Mouse (Mus musculus) midbrain, embryonic 10.5 days (tissue): ENCODE measurements at regions not wholly inside any gene's neighbourhood (a gene's known extent, or its start where the extent isn't known, plus 50 kb on each side); places are given as distances from the start of the nearest gene placed in this dataset.
A peak's percentile ranks its signal among the peaks of the same experiment; 100 is the strongest.

Experiments
- DNase-seq: peaks from one replicate; pipeline ENCODE4 v3.0.0-alpha.2; 2017; ENCODE audit warnings: low spot score
- H3K27ac ChIP-seq: fragments of 300-500 bp; sonication (generic); replicated peaks from 2 replicates; pipeline ENCODE4 v1.5.1; 2016; ENCODE audit warnings: mild to moderate bottlenecking
- H3K27me3 ChIP-seq: fragments of 300-500 bp; sonication (generic); 2 replicates; pipeline ENCODE4 v1.6.1; 2016; ENCODE audit warnings: low read depth, mild to moderate bottlenecking; ENCODE audit not compliant: poor library complexity, severe bottlenecking
- H3K36me3 ChIP-seq: fragments of 300-500 bp; sonication (generic); 2 replicates; pipeline ENCODE4 v1.6.1; 2016; ENCODE audit warnings: mild to moderate bottlenecking, moderate library complexity
- H3K4me1 ChIP-seq: fragments of 300-500 bp; sonication (generic); 2 replicates; pipeline ENCODE4 v1.6.1; 2016
- H3K4me3 ChIP-seq: fragments of 300-500 bp; sonication (generic); 2 replicates; pipeline ENCODE4 v1.5.1; 2016; ENCODE audit warnings: mild to moderate bottlenecking, moderate library complexity
- H3K9me3 ChIP-seq: fragments of 300-500 bp; sonication (generic); replicated peaks from 2 replicates; pipeline ENCODE4 v1.6.1; 2016; ENCODE audit warnings: mild to moderate bottlenecking
- WGBS: fragments of 180-500 bp; shearing (Covaris S2); methylation state at CpG from one replicate; pipeline ENCODE4 v1.1.7; 2016; 5-methylcytosine and 5-hydroxymethylcytosine counted together

DNA sequence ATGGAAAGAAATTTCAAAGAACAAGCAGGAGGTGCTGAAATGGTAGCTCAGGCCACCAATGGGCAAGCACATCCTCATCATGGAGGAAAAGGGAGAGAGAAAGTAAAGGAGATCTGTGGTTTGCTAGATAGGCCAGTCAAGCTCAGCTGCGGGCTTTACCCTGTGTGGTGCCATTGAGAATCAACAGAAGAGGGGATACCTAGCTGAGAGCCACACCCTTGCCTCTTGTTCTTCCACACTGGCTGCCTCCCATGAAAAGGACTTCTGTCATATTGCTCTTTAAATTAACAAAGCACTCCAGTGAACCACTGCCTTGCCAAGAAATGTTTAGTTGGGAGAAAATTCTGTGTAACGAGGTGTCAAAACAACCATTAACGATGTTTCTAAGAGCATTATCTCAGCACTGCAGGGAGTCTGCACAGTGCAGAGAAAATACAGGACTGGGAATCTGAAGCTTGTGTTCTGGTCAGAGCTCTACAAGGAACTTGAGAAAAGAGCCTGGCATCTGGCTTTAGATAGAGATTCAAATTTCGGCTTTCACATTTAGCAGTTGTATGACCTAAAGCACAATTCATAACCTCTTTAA is 510.7 kb upstream of the Tle4 start:
- 48% methylated on average over 4 of the region's 4 CpGs for WGBS
- H3K27ac ChIP-seq: no peak overlapping the region

DNA sequence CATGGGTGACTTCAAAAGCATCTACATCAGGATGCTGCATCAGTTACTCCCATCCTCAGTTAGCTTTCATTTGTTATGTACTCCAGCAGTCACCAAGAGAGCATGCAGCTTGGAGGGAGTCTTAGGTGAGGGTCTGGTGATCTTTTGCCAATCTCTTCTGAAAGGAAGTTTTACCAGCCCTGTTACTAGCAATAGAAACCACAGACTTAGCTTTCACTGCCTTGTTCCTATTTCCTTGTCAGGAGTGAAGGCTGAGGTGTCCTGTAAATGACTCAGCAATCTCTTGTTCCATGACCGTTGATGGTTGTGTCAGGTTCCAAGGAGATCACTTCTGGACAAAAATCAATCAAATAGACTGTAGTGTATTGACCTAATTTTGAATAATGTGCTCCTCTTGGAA is 497.2 kb upstream of the Tle4 start:
- no peaks in the 10 kb centered on the region for H3K4me1 ChIP-seq
- 77% methylated on average over 1 of the region's 1 CpGs for WGBS

More for the DNA sequence above, 510.7 kb upstream of the Tle4 start:
- H3K9me3 ChIP-seq: no peaks in the 10 kb centered on the region
- DNase-seq: no peak
- no peaks in the 10 kb centered on the region for H3K36me3 ChIP-seq
- no peak overlapping the region for H3K4me3 ChIP-seq
- H3K27me3 ChIP-seq: no peaks in the 10 kb centered on the region
- H3K4me1 ChIP-seq: no peaks in the 10 kb centered on the region

DNA sequence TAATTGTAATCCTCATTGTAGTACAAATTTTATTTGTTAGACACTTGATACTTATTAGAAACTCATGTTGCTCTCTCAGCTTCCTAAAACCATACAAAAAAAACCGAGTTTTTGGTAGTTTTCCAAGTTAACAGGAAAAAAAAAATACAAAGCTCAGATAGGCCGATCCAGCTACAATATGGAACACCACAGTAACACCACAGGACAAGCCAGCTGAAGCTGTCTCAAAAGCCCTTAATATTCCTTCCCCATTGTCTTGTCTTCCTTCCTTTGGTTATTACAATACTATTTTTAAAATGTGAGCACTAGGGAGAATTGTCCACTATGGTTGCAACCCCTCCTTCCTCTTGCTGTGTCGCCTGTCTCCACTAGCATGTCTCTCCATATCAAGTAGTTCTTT is 495.7 kb upstream of the Tle4 start:
- H3K9me3 ChIP-seq: no peaks in the 10 kb centered on the region
- H3K36me3 ChIP-seq: no peaks in the 10 kb centered on the region
- H3K27me3 ChIP-seq: no peaks in the 10 kb centered on the region
- no peak overlapping the region for H3K27ac ChIP-seq
- H3K4me3 ChIP-seq: no peak overlapping the region
- no peak for DNase-seq
- H3K4me1 ChIP-seq: no peaks in the 10 kb centered on the region
- 83% methylated on average over 3 of the region's 3 CpGs for WGBS

More for the DNA sequence above, 497.2 kb upstream of the Tle4 start:
- no peak overlapping the region for H3K4me3 ChIP-seq
- H3K27ac ChIP-seq: no peak overlapping the region
- no peaks in the 10 kb centered on the region for H3K9me3 ChIP-seq
- H3K27me3 ChIP-seq: no peaks in the 10 kb centered on the region
- DNase-seq: no peak
- H3K36me3 ChIP-seq: no peaks in the 10 kb centered on the region

DNA sequence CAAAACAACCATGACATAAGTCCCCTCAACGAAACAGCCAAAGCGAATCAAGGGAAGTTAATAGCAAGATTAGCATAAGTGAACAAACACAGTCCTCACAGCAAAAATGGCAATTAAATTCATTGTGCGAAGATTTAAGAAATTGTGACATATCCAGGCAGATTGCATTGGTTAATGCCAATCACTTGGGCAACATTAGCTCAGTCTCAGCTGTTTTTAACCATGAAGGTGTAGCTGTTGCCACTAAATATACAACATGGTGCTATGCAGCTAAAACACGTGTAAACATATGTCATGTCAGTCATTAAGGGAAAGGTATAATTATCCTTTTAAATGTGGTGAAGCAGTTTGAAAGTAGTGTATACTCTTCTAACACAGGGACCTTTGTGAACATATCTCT is 482.8 kb upstream of the Tle4 start:
- H3K4me1 ChIP-seq: no peaks in the 10 kb centered on the region
- no peak overlapping the region for H3K4me3 ChIP-seq
- 88% methylated on average over 4 of the region's 4 CpGs for WGBS
- no peaks in the 10 kb centered on the region for H3K27me3 ChIP-seq
- no peaks in the 10 kb centered on the region for H3K36me3 ChIP-seq
- H3K9me3 ChIP-seq: no peaks in the 10 kb centered on the region
- no peak for DNase-seq
- no peak overlapping the region for H3K27ac ChIP-seq

DNA sequence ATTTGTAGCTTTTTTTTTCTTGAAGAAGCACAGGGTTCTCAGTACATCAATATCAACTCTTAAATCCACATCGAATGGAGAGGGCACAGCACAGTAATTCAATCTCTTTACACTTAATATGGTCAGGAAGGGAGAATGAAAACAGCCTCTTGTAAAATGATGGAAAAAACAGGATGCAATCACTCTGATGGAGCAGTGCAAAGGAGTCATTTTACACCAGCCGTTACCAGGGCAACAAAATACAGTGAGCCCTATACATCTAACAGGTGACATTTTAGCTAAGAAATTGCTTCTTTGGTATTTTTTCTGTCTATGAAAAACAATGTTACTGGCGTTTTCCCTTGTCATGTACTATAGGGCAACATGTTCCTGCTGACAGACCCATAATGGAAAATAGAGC is 459.9 kb upstream of the Tle4 start:
- Histone ChIP-seq H3K4me3 (no peak overlapping the region), H3K9me3 (peaks cover 3% of the 10 kb centered on the region; the same call in 1 of the 2 replicates), H3K27ac (no peak overlapping the region), H3K36me3 (no peaks in the 10 kb centered on the region), H3K4me1 (peaks cover 28% of the 10 kb centered on the region), H3K27me3 (0 out of 2 replicates have a peak, but pooled peaks cover 4% of the 10 kb centered on the region)
- whole genome bisulfite sequencing: 91% methylated on average over 3 of the region's 3 CpGs
- no peak for DNase-seq

DNA sequence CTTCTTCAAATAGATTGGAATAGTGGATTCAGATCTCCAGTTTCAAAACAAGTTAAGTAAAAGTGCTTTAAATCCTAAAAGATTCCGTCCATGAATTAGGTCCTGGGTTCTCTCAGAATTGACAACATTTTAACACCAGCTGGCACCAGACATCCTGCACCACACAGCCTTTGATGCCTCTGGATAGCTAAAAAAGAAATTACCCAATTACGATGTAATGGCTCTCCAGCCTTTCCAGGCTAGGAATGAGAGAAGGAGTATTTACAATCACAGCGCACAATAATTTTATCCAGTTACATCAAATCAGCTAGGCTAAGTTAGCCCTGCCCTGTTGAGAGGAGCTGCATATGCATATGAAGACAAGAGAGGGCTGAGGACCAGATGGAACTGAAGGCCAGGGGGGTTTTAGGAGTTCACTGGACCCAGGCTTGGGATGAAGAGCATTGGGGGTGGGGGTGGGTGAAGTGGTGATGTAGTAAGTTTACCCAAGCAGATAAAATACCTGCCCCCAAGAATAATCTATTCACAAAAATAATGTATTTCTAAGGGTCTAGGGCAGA is 455.8 kb upstream of the Tle4 start:
- Histone ChIP-seq H3K4me3 (no peak overlapping the region), H3K9me3 (no peaks in the 10 kb centered on the region), H3K27me3 (peaks cover 10% of the 10 kb centered on the region; the same call in 1 of the 2 replicates), H3K27ac (no peak overlapping the region), H3K4me1 (peaks cover 28% of the 10 kb centered on the region), H3K36me3 (no peaks in the 10 kb centered on the region)
- DNase-seq: no peak
- 75% methylated on average over 3 of the region's 3 CpGs for WGBS

DNA sequence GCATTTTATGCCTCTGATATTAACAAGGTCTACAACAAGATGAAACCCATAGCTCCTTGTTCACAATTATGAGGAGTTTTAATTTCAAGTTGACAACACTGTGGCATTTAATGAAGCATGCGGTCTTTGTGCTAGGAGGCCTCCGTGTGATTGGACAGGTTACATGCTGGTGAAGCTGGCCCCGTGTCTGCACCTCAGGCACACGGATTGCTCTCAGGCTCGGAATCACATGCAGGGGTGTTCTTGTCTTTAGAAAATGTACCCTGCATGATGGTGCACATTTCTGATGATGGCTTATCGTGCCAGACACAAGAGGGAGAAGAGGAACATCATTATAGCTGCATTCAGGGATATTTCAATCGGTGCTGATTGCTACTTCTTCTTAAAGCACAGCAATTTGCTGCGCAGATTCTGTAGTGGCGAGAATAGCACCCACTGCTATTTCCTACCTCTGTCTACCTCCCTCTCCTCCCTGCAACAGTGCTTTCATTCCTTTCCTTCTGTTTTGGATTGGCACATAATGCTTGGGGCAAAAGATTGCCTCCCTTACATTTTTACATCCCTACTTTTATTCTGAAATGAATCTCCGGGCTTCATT is 454.9 kb upstream of the Tle4 start:
- no peak for DNase-seq
- peaks cover 17% of the 10 kb centered on the region; the same call in 1 of the 2 replicates for H3K27me3 ChIP-seq
- H3K36me3 ChIP-seq: no peaks in the 10 kb centered on the region
- H3K4me1 ChIP-seq: peaks cover 28% of the 10 kb centered on the region
- H3K9me3 ChIP-seq: no peaks in the 10 kb centered on the region
- WGBS: 86% methylated on average over 10 of the region's 10 CpGs
- no peak overlapping the region for H3K4me3 ChIP-seq
- H3K27ac ChIP-seq: no peak overlapping the region

DNA sequence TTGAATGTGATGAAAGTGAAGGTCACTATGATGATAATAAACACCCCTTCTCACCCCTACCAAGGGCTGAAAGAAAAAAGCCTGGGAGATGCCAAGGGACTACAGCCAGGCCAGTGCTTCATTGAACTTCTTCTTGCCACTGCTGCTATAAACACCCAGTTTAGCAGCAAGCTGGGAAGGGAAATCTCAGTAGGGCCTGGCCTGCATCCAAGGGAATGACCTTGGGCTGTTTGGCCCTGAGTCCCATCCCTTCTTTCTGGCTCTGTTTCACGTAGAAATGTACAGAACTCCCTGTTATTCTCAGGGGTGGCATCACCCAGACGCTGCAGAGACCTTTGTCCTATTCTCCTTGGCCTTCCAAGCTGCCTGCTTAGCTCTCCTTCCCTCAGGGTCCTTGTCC is 450.0 kb upstream of the Tle4 start:
- H3K27ac ChIP-seq: no peak overlapping the region
- H3K9me3 ChIP-seq: no peaks in the 10 kb centered on the region
- peaks cover 1% of the 10 kb centered on the region; the same call in 1 of the 2 replicates for H3K4me1 ChIP-seq
- no peak overlapping the region for H3K4me3 ChIP-seq
- 81% methylated on average over 2 of the region's 2 CpGs for WGBS
- peaks cover 13% of the 10 kb centered on the region; the same call in 1 of the 2 replicates for H3K27me3 ChIP-seq
- DNase-seq: no peak
- no peaks in the 10 kb centered on the region for H3K36me3 ChIP-seq

DNA sequence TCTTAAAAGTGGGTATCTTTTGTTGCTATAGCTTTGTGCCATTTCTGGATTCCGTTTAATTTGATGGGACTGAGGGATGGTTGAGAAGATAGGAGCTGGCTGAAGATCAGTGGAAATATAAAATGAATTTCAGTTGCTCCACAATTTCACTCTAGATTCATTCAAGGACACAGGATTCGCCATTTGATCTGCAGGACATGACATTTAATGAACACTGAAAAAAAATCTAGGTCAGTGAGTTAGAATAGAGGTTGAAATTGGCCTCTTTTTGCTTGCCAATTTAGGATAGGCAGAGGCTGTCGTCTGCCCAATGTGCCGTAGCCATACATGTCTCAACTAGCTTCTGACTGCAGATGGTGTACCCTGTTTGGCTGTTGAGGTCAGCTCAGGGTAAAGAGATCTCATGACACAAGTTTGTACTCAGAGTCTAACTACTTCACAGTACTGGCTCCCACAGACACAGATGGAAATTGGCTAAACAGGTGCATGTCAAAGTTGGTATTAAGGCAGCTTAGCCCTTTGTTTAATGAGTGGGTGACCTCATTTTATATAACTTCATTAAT is 449.5 kb upstream of the Tle4 start:
- Histone ChIP-seq H3K36me3 (no peaks in the 10 kb centered on the region), H3K4me3 (no peak overlapping the region), H3K4me1 (no peaks in the 10 kb centered on the region), H3K27me3 (peaks cover 9% of the 10 kb centered on the region; the same call in 1 of the 2 replicates), H3K27ac (no peak overlapping the region), H3K9me3 (no peaks in the 10 kb centered on the region)
- WGBS: 87% methylated on average over 4 of the region's 4 CpGs
- no peak for DNase-seq

DNA sequence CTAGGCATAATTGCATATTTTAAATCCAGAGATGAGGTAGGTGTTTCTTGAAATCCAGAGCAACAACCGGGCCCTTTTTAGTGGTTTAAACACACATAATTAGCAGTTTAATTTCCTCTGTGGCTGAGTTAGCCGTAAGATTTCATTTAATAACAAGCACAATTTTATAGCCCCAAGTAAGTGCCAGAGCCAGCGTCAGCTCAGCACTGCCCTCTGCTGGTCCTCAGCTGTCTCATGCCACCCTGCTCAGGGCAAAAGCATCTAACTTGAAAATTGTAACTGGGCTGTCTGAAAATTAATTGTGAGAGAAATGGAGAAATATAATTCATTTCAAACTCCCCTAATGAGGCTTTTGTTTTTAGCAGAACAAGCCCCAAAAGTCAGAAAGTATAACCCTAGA is 437.7 kb upstream of the Tle4 start:
- peaks cover 54% of the 10 kb centered on the region for H3K27me3 ChIP-seq
- no peak overlapping the region for H3K27ac ChIP-seq
- no peaks in the 10 kb centered on the region for H3K9me3 ChIP-seq
- no peak overlapping the region for H3K4me3 ChIP-seq
- WGBS: 14% methylated on average over 3 of the region's 3 CpGs
- peaks cover 23% of the 10 kb centered on the region for H3K4me1 ChIP-seq
- no peaks in the 10 kb centered on the region for H3K36me3 ChIP-seq
- peak; percentile 63 for DNase-seq

DNA sequence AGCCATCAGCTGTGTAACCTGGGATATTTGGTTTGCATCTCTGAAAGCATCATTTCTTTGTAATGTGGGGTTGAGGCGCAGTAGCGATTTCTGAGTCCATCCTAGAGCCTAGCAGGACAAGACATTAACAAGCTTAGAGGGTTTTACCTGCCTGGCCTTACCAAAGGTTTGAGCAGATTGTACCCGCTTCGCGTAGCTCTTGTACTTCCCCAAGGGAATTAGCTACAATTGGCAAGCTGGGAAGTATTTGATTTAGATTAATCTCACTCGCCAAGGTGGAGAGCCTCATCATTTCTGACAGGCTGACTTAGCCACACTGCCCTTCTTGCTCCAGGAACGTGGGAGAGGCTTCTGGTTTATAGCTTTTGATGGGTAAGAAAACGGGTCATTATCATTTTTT is 436.1 kb upstream of the Tle4 start:
- H3K4me1 ChIP-seq: peaks cover 23% of the 10 kb centered on the region
- no peaks in the 10 kb centered on the region for H3K9me3 ChIP-seq
- 69% methylated on average over 8 of the region's 8 CpGs for WGBS
- H3K27ac ChIP-seq: no peak overlapping the region
- DNase-seq: no peak
- H3K27me3 ChIP-seq: peaks cover 61% of the 10 kb centered on the region
- no peaks in the 10 kb centered on the region for H3K36me3 ChIP-seq
- no peak overlapping the region for H3K4me3 ChIP-seq

DNA sequence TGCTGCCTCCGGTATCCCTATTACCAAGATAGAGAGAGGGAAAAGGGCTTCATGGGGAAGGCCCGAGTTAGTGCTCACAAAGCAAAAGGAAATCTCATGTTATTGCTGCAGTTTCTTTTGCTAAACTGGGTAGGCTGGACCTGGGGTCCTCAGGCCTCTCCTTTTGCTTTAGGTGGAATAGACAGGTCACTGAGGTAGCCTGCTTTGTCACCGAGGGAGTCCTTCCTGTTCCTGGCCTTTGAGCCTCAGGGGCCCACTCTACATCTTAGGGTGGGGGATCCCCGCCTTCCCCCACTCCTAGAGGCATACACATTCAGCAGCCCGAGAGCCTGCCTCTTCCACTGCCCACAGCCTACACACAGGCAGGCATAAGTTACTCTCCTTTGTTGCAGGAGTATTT is 435.5 kb upstream of the Tle4 start:
- no peaks in the 10 kb centered on the region for H3K9me3 ChIP-seq
- DNase-seq: no peak
- WGBS: 79% methylated on average over 5 of the region's 5 CpGs
- H3K27me3 ChIP-seq: peaks cover 61% of the 10 kb centered on the region
- peaks cover 23% of the 10 kb centered on the region for H3K4me1 ChIP-seq
- H3K27ac ChIP-seq: no peak overlapping the region
- no peak overlapping the region for H3K4me3 ChIP-seq
- H3K36me3 ChIP-seq: no peaks in the 10 kb centered on the region

DNA sequence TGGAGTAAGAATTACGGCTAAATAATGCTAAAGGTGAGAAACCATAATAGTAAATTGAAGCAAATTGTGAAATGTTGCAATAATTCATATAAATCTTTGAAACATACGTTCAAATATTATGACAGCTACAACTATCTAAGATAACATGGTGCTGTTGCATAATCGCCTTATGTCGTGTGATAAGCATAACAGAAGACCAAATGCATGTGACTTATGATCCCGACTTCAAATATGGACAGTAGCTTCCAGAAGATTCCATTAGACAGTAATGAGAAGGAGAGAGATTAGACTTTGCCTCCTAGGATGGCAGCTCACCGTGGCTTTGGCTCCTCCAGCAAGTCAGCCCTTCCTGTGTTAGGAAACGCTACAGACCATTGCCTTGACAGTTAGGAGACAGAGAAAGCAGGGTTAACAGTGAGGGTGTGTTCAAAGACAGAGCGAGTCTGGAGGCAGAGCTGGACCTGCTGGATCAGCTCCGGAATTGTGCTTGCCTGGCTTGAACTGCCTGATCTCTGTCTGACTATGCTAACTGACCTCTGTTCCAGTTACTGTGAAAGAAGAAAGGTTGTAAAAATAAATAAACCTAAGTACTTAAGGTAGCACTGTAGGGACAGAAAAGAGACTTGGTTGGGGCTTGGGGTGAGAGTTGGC is 434.6 kb upstream of the Tle4 start:
- no peak overlapping the region for H3K27ac ChIP-seq
- H3K36me3 ChIP-seq: no peaks in the 10 kb centered on the region
- H3K27me3 ChIP-seq: peaks cover 54% of the 10 kb centered on the region
- DNase-seq: no peak
- no peaks in the 10 kb centered on the region for H3K9me3 ChIP-seq
- H3K4me1 ChIP-seq: peaks cover 23% of the 10 kb centered on the region
- WGBS: 87% methylated on average over 9 of the region's 9 CpGs
- no peak overlapping the region for H3K4me3 ChIP-seq
